Mouse (Mus musculus) CH12.LX (cell line): ENCODE results near the gene Ciao2a.

Experiments used
- BHLHE40 ChIP-seq: IDR thresholded peaks from 2 replicates; pipeline ENCODE4 v1.6.1; 2011; ENCODE audit warnings: mild to moderate bottlenecking, low read depth, low read length, improper control_type of control experiment
- CTCF ChIP-seq, 2 experiments: IDR thresholded peaks in 1 of 2; conservative IDR thresholded peaks in 1 of 2; 2 replicates each; pipeline ENCODE4 v1.5.1; 2011 to 2012; ENCODE audit warnings: low read depth in 2 of 2, low read length in 2 of 2, improper control_type of control experiment in 1 of 2, inconsistent platforms in 1 of 2, mild to moderate bottlenecking in 1 of 2, moderate library complexity in 1 of 2
- E2F4 ChIP-seq: IDR thresholded peaks from 2 replicates; pipeline ENCODE4 v1.6.1; 2011; ENCODE audit warnings: low read depth, low read length, improper control_type of control experiment; ENCODE audit not compliant: insufficient replicate concordance
- ELF1 ChIP-seq: IDR thresholded peaks from 2 replicates; pipeline ENCODE4 v1.6.1; 2014; ENCODE audit warnings: low read depth, mild to moderate bottlenecking, inconsistent platforms, low read length, improper control_type of control experiment
- IRF4 ChIP-seq: IDR thresholded peaks from 2 replicates; pipeline ENCODE4 v1.6.1; 2014; ENCODE audit warnings: low read depth, mild to moderate bottlenecking, inconsistent platforms, low read length, improper control_type of control experiment
- POLR2A ChIP-seq: IDR thresholded peaks from 2 replicates; pipeline ENCODE4 v1.6.1; 2011; ENCODE audit warnings: low read depth, mild to moderate bottlenecking, improper control_type of control experiment, low read length
- ZC3H11A ChIP-seq: IDR thresholded peaks from 2 replicates; pipeline ENCODE4 v1.6.1; 2012; ENCODE audit warnings: low read depth, mild to moderate bottlenecking, inconsistent platforms, low read length, improper control_type of control experiment

GRCm38 (mm10) chr9:66154013-66154412 is 27.6 kb downstream of the Ciao2a start:
- TF ChIP-seq ZC3H11A, result no peak
- no peak for TF ChIP-seq ELF1
- TF ChIP-seq E2F4, result no peak
- TF ChIP-seq POLR2A, result no peak
- TF ChIP-seq CTCF (conservative IDR thresholded peaks at IDR 0.05 in 1 of 2, IDR thresholded peaks at IDR 0.05 in 1 of 2; ENCODE audit: low read depth in 2 of 2, low read length in 2 of 2), result no peak
- TF ChIP-seq IRF4, result no peak
- no peak for TF ChIP-seq BHLHE40
